Mouse (Mus musculus): Measurements from ENCODE around the gene Mypn.

- TF ChIP-seq POLR2A (IDR thresholded peaks at IDR 0.05; ENCODE audit: borderline replicate concordance, insufficient read depth, low read length) (no peak), CTCF (IDR thresholded peaks at IDR 0.05; ENCODE audit: borderline replicate concordance, insufficient read depth, low read depth, low read length) (no peak)
Observed at GRCm38 (mm10) chr10:63133326-63133725, 70.4 kb downstream of the Mypn start.

All from cerebellum, adult 2 months (tissue).